In the genomic region with DNA sequence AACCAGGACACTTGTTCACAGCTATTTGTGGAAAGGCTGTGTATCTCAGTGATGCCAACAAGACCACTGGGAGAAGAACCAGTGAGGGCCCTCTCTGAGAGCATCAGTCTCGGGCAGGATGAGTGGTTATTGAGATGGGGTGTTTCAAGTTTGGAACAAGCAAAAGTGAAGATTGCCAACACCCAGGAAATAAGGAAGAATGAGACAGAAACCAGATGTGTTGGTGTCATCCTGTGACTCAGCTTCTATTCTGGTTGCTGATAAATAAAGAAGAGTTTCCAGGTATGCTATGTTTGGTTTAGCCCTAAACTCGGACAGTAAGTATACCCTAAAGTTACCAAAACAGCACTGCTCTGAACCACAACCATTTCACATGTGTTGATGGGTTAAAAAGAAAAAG, we compare ENCODE assay signal across 15 mouse cellular contexts.
"Had no signal": no experiment of that assay in that cellular context is flagged by ENCODE, and none has a peak within 500 bp of the region (broad histone marks: within the 10 kb centered on the region; RNA-seq: fewer than 3 reads in every experiment).

No protein-coding gene starts in this region.

- H3K4me2 ChIP-seq: limb, embryonic 12.5 days; liver, embryonic 13.5 days; lung, embryonic 15.5 days; midbrain, embryonic 12.5 days had no signal

- H3K36me3 ChIP-seq: limb, embryonic 12.5 days; liver, embryonic 13.5 days; lung, embryonic 15.5 days; midbrain, embryonic 12.5 days had no signal

- H3K4me3 ChIP-seq: limb, embryonic 12.5 days; liver, embryonic 13.5 days; lung, embryonic 15.5 days; midbrain, embryonic 12.5 days had no signal

- H3K4me1 ChIP-seq: limb, embryonic 12.5 days; liver, embryonic 13.5 days; lung, embryonic 15.5 days; midbrain, embryonic 12.5 days had no signal

- H3K9ac ChIP-seq: limb, embryonic 12.5 days; liver, embryonic 13.5 days; liver, postnatal 0 days; lung, embryonic 15.5 days; midbrain, embryonic 12.5 days had no signal

- DNase-seq: kidney, postnatal 25 days; layer of hippocampus, adult 9-11 months; layer of hippocampus, postnatal 36 days; liver; liver, embryonic 13.5 days; liver, postnatal 0 days; lung, postnatal 14 days; right cerebral cortex, adult 18-20 months; right cerebral cortex, postnatal 25 days; thymus, adult 18-20 months; thymus, postnatal 14 days had no signal

- H3K27me3 ChIP-seq: limb, embryonic 12.5 days; liver, embryonic 13.5 days; lung, embryonic 15.5 days; midbrain, embryonic 12.5 days had no signal

- H3K9me3 ChIP-seq: limb, embryonic 12.5 days; liver, embryonic 13.5 days; lung, embryonic 15.5 days; midbrain, embryonic 12.5 days had no signal

- H3K27ac ChIP-seq: limb, embryonic 12.5 days; liver, embryonic 13.5 days; lung, embryonic 15.5 days; midbrain, embryonic 12.5 days had no signal

- ATAC-seq: liver, postnatal 0 days; midbrain, embryonic 16.5 days had no signal
